14 mouse cellular contexts compared by ENCODE assay signal in the genomic region with DNA sequence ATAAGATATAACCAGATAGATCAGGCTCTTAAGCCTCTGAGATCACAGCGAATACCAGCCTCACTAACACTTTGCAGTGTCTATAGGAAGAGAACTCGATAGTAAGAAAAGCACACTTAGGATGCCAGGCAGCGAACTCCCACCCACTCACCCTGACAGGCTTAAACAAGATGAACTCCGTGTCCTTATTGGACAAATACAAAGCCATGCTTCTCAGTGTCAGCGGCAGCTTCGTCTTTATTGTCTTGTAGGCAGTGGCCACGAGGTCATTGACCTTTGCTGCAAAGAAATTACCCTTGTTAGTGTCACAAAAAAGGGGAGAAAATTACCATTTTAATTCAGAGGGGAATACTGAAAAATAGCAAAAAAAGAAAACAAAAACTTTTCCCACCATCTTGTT.
"Had no signal": no experiment of that assay in that cellular context is flagged by ENCODE, and none has a peak within 500 bp of the region (broad histone marks: within the 10 kb centered on the region; RNA-seq: fewer than 3 reads in every experiment).

No protein-coding gene starts in this region.

- H3K27ac ChIP-seq: limb, embryonic 15.5 days; liver, embryonic 12.5 days; lung, embryonic 15.5 days; macrophage; neural tube, embryonic 15.5 days had no signal

- H3K4me2 ChIP-seq: limb, embryonic 15.5 days; liver, embryonic 12.5 days; lung, embryonic 15.5 days; neural tube, embryonic 15.5 days had no signal

- H3K9ac ChIP-seq: limb, embryonic 15.5 days; liver, embryonic 12.5 days; lung, embryonic 15.5 days; neural tube, embryonic 15.5 days had no signal

- ATAC-seq: intestine, postnatal 0 days; liver, embryonic 12.5 days; midbrain, embryonic 16.5 days had no signal

- H3K9me3 ChIP-seq: limb, embryonic 15.5 days; liver, embryonic 12.5 days; lung, embryonic 15.5 days; megakaryocyte, embryonic 14.5 days; neural tube, embryonic 15.5 days had no signal

- H3K4me3 ChIP-seq: limb, embryonic 15.5 days; liver, embryonic 12.5 days; lung, embryonic 15.5 days; megakaryocyte, embryonic 14.5 days; neural tube, embryonic 15.5 days had no signal

- H3K4me1 ChIP-seq: limb, embryonic 15.5 days; liver, embryonic 12.5 days; lung, embryonic 15.5 days; megakaryocyte, embryonic 14.5 days had no signal

- H3K27me3 ChIP-seq: limb, embryonic 15.5 days; liver, embryonic 12.5 days; lung, embryonic 15.5 days; megakaryocyte, embryonic 14.5 days; neural tube, embryonic 15.5 days had no signal

- DNase-seq: kidney, postnatal 14 days; layer of hippocampus, postnatal 36 days; lung, postnatal 14 days; right cerebral cortex, adult 18-20 months; right cerebral cortex, postnatal 25 days; thymus, postnatal 36 days had no signal
